Mouse (Mus musculus): Measurements from ENCODE around the gene Zfhx3.

Zfhx3 gene

DNA sequence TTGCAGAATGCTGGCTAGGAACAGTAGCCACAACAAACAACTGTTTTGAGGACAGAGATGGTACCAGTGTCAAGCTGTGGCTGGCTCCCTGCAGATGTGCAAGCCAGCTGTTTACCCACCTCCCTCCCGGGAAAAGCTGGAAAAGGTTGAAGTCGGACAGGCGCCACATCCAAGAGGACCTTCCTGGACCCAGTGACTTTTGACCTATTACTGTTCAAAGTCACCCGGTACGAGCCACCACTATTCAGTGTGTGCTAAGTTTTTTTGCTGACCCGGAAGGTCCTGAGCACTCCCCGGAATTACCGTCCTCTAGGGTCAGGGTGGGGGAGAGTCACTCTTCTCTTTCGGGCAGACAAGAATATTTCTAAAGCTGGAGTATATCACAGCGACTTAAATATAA is 818.3 kb downstream of the Zfhx3 start:
- no peak for DNase-seq

GRCm38 (mm10) chr8:108762567-108762966 is 820.1 kb downstream of the Zfhx3 start:
- DNase-seq = no peak

DNA sequence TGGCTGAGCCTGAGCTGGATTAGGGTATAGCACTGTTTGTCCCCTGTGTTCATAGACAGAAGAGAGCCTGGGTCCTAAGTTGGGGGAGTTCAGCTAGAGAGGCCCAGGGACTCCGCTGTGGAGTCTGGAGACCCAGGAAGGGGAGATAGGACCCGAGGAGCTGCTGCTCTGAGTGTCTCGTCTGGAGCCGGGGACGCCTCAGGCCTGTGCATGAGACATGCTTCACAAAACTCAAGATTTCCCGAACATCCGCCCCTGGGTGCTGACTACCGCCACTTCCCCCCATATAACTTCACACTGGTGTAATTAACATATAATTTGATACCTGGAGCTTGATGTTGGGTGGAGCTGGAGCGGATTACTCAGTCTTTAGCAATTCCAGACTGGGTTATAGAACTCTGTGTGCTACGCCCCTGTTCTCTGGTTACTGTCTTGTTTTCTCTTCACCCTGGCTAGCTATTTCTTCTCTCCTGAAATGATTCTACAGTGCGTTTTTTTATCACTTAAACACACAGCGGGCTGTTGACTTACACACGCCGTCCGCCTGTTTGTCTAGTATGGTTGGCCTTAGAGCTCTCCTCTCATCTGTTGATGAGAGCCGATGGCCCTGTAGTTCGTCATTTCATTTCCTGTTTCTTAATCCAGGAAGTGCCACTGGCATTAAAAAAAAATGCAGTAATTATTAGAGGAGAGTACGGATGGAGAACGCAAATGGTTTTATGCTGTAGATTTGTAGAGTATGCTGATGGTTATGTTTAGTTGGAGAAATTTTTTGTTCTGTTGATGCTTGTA is 822.2 kb downstream of the Zfhx3 start:
- DNase-seq = no peak

- DNase-seq = no peak
Observed at GRCm38 (mm10) chr8:108766102-108766501, 823.7 kb downstream of the Zfhx3 start.

GRCm38 (mm10) chr8:108768051-108768450 is 825.6 kb downstream of the Zfhx3 start:
- DNase-seq = no peak

GRCm38 (mm10) chr8:108770334-108770733 is 827.9 kb downstream of the Zfhx3 start:
- DNase-seq = no peak

DNA sequence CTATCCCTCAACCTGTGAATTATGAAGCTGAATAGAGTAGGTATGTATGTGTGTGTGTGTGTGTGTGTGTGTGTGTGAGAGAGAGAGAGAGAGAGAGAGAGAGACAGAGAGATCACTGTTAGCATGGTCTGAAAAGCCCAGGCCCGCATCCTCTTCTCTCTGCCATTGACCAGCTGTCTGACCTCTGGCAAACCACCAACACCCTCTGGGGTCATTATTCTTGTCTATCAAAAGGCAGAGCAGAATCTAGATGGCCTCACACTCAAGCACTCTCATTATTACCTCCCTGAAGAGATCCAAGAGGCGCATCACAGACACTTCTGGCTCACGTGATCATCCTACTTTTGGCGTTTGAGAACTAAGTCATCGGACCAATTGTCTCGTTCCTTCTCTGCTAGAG is 831.0 kb downstream of the Zfhx3 start:
- DNase-seq = no peak

- DNase-seq = no peak
Observed at GRCm38 (mm10) chr8:108778063-108778462, 835.6 kb downstream of the Zfhx3 start.

DNA sequence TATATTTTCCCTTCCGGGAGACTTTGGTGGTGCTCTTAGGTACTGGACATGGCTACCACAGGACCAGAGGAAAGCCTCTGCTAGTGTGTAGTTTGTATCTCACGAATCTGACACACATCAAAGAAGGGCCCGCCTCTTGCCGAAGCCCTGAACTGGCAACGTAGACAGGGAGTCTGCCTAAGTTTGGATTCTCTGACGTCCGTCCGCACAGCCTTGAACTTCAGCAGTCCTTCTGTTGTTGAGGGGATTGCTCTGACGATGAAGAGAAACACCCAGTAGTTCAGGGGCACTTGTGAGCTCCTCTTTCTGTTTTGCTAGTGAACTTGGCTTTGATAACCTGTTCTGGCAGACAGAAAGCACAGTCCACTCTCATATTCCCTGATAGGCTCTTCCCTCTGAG is 836.1 kb downstream of the Zfhx3 start:
- DNase-seq = no peak

DNA sequence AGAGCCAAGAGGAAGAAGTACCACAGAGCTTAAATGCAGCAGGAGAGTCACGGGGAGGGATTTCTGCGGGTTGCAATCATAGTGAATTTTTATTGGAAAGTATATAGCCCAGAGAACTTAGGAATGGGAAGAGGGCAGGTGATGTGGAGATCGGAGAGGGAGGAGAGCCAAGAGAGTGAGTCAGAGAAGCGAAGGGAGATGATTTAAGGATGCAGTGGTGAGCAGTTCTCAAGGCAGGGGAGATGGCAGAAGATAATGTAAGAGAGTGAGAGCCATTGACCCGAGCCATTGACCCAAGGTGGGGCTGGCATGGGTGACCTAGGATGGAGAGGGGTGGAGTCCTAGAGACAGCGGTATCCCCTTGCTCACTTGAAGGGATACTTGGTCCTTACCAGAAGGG is 838.3 kb downstream of the Zfhx3 start:
- no peak for DNase-seq

DNA sequence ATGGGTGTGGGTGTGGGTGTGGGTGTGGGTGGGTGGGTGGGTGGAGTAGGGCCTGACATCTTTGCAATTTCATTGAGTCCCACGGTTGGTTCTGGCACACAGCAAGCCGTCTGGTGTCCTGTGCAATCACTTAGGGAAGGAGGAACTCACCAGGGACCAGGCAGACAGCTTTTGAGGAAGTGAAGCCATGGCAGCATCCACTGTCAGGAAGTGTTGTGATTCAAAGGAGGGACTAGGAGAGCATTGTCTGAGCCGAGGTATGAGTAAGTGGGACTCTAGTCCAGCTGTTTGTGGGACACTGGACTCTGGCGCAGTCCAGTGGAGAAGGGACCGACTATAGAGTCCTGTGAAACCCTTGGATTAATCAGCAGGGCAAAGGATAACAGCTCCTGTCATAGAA is 838.7 kb downstream of the Zfhx3 start:
- no peak for DNase-seq

DNA sequence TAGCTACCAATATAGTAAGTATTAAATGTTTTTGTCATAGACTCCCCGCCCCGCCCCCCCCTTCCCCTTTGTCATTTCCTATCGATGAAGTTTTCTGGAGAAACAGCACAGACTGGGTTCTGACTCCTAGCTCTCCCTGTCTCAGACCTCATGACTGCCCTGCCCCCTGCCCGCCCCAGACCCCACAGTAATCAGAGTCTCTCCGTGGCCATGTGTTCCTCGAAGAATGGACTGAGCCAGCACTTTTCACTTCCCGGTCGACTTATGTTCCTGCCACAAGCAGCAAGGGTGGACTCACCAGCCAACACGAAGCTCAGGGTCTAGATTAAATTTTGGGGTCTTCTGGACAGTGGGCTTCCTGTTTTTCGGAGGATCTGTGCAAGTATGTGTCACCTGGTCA is 840.7 kb downstream of the Zfhx3 start:
- DNase-seq = no peak

DNA sequence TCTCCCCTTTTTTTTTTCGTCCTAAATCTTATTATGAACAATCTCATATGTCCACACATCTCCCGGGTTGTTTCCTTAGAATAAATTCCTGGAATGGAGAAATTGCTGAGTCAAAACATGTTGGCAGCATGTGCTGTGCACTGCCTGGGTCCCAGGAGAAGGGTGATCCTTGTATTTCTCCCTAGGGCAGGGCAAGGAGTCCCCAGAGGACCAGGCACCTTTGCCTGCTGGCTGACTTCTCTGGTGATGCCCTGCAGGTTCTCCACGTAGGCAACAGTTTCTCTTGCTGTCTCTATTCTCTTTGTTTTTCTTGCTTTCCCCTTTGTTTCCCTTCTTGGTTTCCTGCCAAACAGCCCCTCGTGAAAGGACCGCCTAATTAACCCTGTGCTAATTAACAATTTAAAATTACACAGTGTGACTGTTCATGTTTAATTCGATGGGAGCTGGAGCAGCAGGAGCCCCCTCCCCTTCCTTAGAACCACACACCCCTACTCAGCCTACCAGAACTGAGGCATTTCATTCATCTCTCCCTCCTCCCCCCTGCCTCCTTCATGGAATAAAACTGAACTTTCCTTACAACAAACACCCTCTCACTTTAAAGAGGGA is 845.8 kb downstream of the Zfhx3 start:
- no peak for DNase-seq

- DNase-seq = no peak
Observed at GRCm38 (mm10) chr8:108788762-108789157, 846.3 kb downstream of the Zfhx3 start.

- no peak for DNase-seq
Observed at GRCm38 (mm10) chr8:108790559-108791293, 848.3 kb downstream of the Zfhx3 start.

DNA sequence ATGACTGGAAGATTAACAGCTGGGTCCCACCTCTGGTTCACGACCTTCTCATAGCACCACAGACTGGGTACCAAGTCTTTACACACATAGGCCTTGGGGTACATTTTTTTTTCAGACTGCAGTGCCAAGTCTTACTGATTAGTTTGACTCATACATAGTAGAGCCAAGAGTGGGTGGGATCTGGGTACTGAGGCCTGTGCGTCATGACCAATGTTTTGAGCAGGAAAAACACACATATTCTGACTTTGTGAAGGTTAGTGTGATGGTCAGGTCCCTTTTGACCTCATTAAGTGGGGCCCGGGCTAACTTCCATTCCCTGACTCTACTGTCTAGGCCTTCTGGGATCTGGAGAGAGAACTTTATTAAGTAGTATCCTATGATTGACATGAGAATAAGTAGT is 853.6 kb downstream of the Zfhx3 start:
- DNase-seq = no peak

DNA sequence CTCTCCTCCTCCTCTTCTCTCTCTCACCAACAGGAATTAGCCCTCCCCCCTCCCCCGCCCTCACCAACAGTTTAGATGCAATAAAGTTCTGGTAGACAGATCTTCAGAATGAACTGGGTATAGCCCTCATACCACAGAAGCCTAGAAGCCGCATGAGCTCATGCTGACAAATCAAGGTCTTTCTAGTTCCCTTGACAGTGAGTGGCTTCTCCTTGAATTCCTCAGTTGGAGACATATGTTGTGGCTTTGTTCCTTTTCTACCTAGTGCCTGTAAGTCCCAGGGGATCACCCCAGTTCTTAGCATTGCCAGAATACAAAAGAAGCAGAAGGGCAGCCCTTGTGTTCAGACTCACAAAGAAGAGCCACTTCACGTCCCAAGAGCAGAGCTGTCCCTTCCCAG is 854.4 kb downstream of the Zfhx3 start:
- DNase-seq = no peak

GRCm38 (mm10) chr8:108798012-108798411 is 855.6 kb downstream of the Zfhx3 start:
- no peak for DNase-seq

GRCm38 (mm10) chr8:108799250-108799649 is 856.8 kb downstream of the Zfhx3 start:
- DNase-seq = no peak

- DNase-seq = no peak
Observed at GRCm38 (mm10) chr8:108800357-108800756, 857.9 kb downstream of the Zfhx3 start.

GRCm38 (mm10) chr8:108803017-108803416 is 860.6 kb downstream of the Zfhx3 start:
- no peak for DNase-seq

- DNase-seq = no peak
Observed at GRCm38 (mm10) chr8:108811694-108812093, 869.2 kb downstream of the Zfhx3 start.

GRCm38 (mm10) chr8:108813375-108813774 is 870.9 kb downstream of the Zfhx3 start:
- no peak for DNase-seq

- DNase-seq = no peak
Observed at GRCm38 (mm10) chr8:108819271-108819671, 876.8 kb downstream of the Zfhx3 start.

All from thymus, adult 18-20 months (tissue).